Mouse (Mus musculus): Measurements from ENCODE around the gene Pfn3. TPM values are rescaled to one million over a fixed set of nuclear protein-coding genes. Genes with fewer than 3 reads are reported as not detected.
A peak's percentile ranks its signal among the peaks of the same experiment; 100 is the strongest.

Gene Pfn3
- polyA plus RNA-seq, 1 experiment from 2014 or later, result 0.46 TPM

DNA sequence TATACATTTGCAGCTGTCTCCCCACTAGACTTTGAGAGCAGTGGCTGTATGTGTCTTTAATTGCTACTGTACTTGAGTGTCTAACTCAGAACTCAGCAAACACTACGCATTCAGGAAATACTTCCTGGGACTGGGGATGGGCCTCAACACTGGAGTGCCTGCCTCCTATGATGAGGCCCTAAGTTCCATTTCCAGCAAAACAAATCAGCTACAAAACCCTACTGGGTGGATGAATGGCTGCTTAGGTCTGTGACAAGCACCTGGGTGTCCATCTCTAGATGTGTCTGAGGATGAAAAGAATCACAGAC is 15.0 kb downstream of the Pfn3 start:
- H3K9ac ChIP-seq (replicated peaks; ENCODE audit: low read length), result peak overlapping the region; percentile 31
- H3K27me3 ChIP-seq (ENCODE audit: insufficient read depth, low read length), result no peaks in the 10 kb centered on the region; the same call in 1 of the 2 replicates
- H3K4me3 ChIP-seq (ENCODE audit: low read length), result peak overlapping the region; percentile 26
- no peak for ATAC-seq (ENCODE audit: low FRiP score, low TSS enrichment)
- H3K4me2 ChIP-seq (replicated peaks; ENCODE audit: low read depth, low read length), result 0 out of 2 replicates have a peak overlapping the region, but pooled peaks have one; percentile 7
- H3K9me3 ChIP-seq (ENCODE audit: low read length), result no peaks in the 10 kb centered on the region
- H3K27ac ChIP-seq (ENCODE audit: low read length), result no peak overlapping the region
- no peaks in the 10 kb centered on the region for H3K4me1 ChIP-seq (ENCODE audit: insufficient read depth, low read length)
- no peaks in the 10 kb centered on the region for H3K36me3 ChIP-seq (ENCODE audit: insufficient read depth, low read length)
- 67% methylated on average over 1 of the region's 1 CpGs for WGBS

DNA sequence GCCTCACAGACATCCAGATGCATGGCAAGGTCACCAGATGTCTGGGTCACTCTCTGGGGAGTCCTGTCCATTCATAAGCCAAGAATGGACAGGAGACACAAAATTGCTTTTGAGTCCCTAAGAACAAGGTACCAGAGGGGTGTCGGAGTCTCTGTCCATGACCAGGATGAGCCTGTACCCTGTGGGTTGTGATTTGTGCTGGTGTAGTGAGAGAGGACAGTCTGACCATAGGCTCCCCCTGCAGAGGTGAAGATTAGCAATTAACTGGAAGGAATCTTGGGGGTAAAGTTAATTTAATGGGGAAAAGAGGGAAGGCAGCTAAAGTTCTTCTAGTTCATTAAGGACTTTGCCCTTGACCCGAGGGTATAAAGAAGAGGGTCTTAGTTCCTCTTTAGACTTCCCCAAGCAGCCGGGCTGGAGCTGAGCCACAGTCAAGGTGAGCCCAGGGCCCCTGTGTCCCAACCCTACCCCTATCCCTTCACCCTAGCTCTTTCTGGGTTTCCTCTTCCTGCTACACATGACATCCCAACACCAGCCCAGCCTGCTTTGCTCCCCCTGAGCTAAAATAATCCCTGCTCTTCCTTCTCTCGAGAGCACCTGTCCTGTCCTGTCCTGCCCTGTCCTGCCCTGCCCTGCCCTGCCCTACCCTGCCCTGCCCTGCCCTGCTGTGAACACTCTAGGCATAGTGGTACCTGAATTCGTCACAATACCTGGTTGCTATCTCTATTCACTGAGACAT is 15.6 kb downstream of the Pfn3 start:
- Histone ChIP-seq H3K4me3 (ENCODE audit: low read length) (peak overlapping the region; percentile 26), H3K27ac (ENCODE audit: low read length) (no peak overlapping the region), H3K36me3 (ENCODE audit: insufficient read depth, low read length) (no peaks in the 10 kb centered on the region), H3K9me3 (ENCODE audit: low read length) (no peaks in the 10 kb centered on the region), H3K27me3 (ENCODE audit: insufficient read depth, low read length) (no peaks in the 10 kb centered on the region; the same call in 1 of the 2 replicates), H3K4me1 (ENCODE audit: insufficient read depth, low read length) (no peaks in the 10 kb centered on the region), H3K9ac (replicated peaks; ENCODE audit: low read length) (peak overlapping the region; percentile 31), H3K4me2 (replicated peaks; ENCODE audit: low read depth, low read length) (no peak overlapping the region)
- 55% methylated on average over 5 of the region's 5 CpGs for WGBS
- ATAC-seq (ENCODE audit: low FRiP score, low TSS enrichment), result peak; percentile 73

DNA sequence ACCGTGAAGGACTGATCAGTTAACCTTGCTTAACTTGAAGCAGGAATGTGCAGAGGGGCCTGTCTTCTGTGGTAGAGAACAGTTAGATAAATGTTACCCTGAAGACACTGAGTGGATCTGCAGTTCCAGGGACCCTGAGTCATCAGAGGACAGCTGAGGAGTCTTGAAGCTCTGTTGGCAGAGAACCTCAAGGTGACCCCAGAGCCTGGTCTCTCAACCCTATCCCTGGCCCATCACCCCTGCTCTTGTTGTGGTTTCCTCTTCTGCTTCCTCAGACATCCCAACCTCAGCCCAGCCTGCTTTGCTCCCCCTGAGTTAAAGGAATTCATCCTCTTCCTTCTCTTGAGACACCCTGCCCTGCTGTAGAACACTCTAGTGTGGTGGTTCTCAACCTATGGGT is 16.9 kb downstream of the Pfn3 start, which contains the start of gene Slc34a1:
Slc34a1 (plus strand) TSS at position 100 of the 400 bp plus-strand sequence.
- H3K27me3 ChIP-seq (ENCODE audit: insufficient read depth, low read length), result no peaks in the 10 kb centered on the region; the same call in 1 of the 2 replicates
- 72% methylated on average over 1 of the region's 1 CpGs for WGBS
- no peak within 1 kb of the TSS for H3K4me2 ChIP-seq (replicated peaks; ENCODE audit: low read depth, low read length)
- H3K36me3 ChIP-seq (ENCODE audit: insufficient read depth, low read length), result no peaks in the 10 kb centered on the region
- no peaks in the 10 kb centered on the region for H3K9me3 ChIP-seq (ENCODE audit: low read length)
- H3K27ac ChIP-seq (ENCODE audit: low read length), result no peak within 1 kb of the TSS
- H3K9ac ChIP-seq (replicated peaks; ENCODE audit: low read length), result no peak within 1 kb of the TSS
- no peaks in the 10 kb centered on the region for H3K4me1 ChIP-seq (ENCODE audit: insufficient read depth, low read length)
- no peak for ATAC-seq (ENCODE audit: low FRiP score, low TSS enrichment)
- no peak within 1 kb of the TSS for H3K4me3 ChIP-seq (ENCODE audit: low read length)

DNA sequence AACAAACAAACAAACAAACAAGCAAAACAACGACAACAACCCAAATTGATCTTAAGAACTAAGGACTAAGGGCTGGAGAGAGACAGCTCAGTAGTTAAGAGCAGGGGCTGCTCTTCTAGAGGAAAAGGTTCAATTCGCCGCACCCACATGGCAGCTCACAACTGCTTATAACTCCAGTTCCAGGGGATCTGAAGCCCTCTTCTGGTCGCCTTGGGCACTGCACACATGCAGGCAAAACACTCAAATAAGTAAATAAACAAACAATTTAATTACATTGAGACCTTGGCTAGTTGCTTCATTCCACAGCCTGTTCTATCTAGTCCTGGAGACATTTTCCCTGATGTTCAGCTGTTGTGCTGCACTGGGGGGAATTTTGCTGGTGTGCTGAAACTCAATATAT is 22.1 kb downstream of the Pfn3 start:
- Histone ChIP-seq H3K27ac (ENCODE audit: low read length) (no peak overlapping the region), H3K4me2 (replicated peaks; ENCODE audit: low read depth, low read length) (no peak overlapping the region), H3K9me3 (ENCODE audit: low read length) (no peaks in the 10 kb centered on the region), H3K4me3 (ENCODE audit: low read length) (no peak overlapping the region), H3K36me3 (ENCODE audit: insufficient read depth, low read length) (no peaks in the 10 kb centered on the region), H3K4me1 (ENCODE audit: insufficient read depth, low read length) (no peaks in the 10 kb centered on the region), H3K27me3 (ENCODE audit: insufficient read depth, low read length) (no peaks in the 10 kb centered on the region), H3K9ac (replicated peaks; ENCODE audit: low read length) (no peak overlapping the region)
- ATAC-seq (ENCODE audit: low FRiP score, low TSS enrichment), result no peak
- 73% methylated on average over 4 of the region's 4 CpGs for WGBS

DNA sequence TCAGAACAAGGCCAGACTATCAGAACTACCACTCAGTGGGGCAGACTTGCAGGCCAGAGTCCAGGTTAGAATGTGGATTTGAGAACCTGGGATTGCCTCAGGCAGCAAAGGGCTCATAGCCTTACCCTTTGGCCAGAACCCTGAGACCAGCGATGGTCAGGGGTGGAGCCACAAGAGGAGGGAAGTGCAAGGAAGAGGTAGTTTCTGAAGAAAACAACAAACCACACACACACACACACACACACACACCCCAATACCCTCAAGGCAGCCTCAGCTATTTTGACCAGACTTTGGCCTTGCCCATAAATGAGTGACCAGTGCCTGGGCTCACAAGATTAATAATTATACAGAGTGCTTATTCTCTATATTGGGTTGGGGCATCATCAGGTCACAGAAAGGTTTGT is 23.4 kb downstream of the Pfn3 start:
- Histone ChIP-seq H3K4me2 (replicated peaks; ENCODE audit: low read depth, low read length) (no peak overlapping the region), H3K4me3 (ENCODE audit: low read length) (no peak overlapping the region), H3K27ac (ENCODE audit: low read length) (peak overlapping the region; percentile 73; the same call in 1 of the 2 replicates), H3K9me3 (ENCODE audit: low read length) (no peaks in the 10 kb centered on the region), H3K36me3 (ENCODE audit: insufficient read depth, low read length) (no peaks in the 10 kb centered on the region), H3K27me3 (ENCODE audit: insufficient read depth, low read length) (no peaks in the 10 kb centered on the region), H3K4me1 (ENCODE audit: insufficient read depth, low read length) (no peaks in the 10 kb centered on the region), H3K9ac (replicated peaks; ENCODE audit: low read length) (no peak overlapping the region)
- ATAC-seq (ENCODE audit: low FRiP score, low TSS enrichment), result peak; percentile 90
- 78% methylated on average over 1 of the region's 1 CpGs for WGBS

DNA sequence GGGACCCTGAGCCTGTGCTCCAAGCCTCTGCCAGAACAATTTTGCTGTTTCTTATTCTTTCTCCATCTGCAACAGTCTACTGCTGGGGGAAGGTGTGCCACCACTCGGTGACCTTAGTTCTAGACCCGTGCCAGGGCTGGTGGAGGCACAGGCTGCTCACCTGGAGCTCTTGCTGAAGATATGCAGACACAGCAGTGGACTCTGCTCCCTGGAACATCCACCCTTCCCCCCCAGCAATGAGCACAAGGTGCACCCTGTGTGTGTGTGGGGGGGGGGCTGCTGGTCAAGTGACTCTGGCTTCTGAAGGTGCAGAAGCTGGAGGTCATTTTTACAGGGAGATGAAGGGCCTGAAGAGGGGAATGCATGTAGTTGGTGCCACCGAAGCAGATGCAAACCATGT is 24.4 kb downstream of the Pfn3 start:
- H3K4me2 ChIP-seq (replicated peaks; ENCODE audit: low read depth, low read length), result no peak overlapping the region
- no peak overlapping the region for H3K9ac ChIP-seq (replicated peaks; ENCODE audit: low read length)
- no peaks in the 10 kb centered on the region for H3K4me1 ChIP-seq (ENCODE audit: insufficient read depth, low read length)
- no peaks in the 10 kb centered on the region for H3K9me3 ChIP-seq (ENCODE audit: low read length)
- H3K27me3 ChIP-seq (ENCODE audit: insufficient read depth, low read length), result no peaks in the 10 kb centered on the region
- WGBS, result 79% methylated on average over 3 of the region's 3 CpGs
- peak overlapping the region; percentile 73 for H3K27ac ChIP-seq (ENCODE audit: low read length)
- no peaks in the 10 kb centered on the region for H3K36me3 ChIP-seq (ENCODE audit: insufficient read depth, low read length)
- ATAC-seq (ENCODE audit: low FRiP score, low TSS enrichment), result peak; percentile 91
- no peak overlapping the region for H3K4me3 ChIP-seq (ENCODE audit: low read length)

DNA sequence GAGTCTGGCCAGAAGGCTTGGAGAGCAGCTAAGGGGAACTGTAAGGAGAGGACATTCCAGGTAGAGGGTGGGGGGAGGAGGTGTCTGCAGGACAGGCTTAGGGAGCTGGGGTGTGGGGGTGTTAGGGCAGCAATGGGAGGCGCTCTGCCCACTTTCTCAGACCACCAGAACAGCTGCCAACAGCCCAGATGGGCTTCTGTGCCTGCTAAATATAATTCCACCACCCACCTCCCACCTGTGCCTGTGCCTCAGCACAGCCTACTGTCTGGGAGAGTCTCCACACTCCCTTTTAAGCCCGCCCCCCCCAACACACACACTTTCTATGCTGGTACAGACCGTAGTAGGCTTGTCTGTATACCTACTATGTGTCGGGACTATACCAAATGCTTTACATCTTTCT is 33.2 kb downstream of the Pfn3 start:
- Histone ChIP-seq H3K9ac (replicated peaks; ENCODE audit: low read length) (no peak overlapping the region), H3K4me1 (ENCODE audit: insufficient read depth, low read length) (no peaks in the 10 kb centered on the region), H3K4me3 (ENCODE audit: low read length) (no peak overlapping the region), H3K27ac (ENCODE audit: low read length) (no peak overlapping the region), H3K27me3 (ENCODE audit: insufficient read depth, low read length) (peaks cover 35% of the 10 kb centered on the region), H3K9me3 (ENCODE audit: low read length) (no peaks in the 10 kb centered on the region), H3K4me2 (replicated peaks; ENCODE audit: low read depth, low read length) (no peak overlapping the region), H3K36me3 (ENCODE audit: insufficient read depth, low read length) (no peaks in the 10 kb centered on the region)
- WGBS, result 79% methylated on average over 4 of the region's 4 CpGs
- ATAC-seq (ENCODE audit: low FRiP score, low TSS enrichment), result no peak

DNA sequence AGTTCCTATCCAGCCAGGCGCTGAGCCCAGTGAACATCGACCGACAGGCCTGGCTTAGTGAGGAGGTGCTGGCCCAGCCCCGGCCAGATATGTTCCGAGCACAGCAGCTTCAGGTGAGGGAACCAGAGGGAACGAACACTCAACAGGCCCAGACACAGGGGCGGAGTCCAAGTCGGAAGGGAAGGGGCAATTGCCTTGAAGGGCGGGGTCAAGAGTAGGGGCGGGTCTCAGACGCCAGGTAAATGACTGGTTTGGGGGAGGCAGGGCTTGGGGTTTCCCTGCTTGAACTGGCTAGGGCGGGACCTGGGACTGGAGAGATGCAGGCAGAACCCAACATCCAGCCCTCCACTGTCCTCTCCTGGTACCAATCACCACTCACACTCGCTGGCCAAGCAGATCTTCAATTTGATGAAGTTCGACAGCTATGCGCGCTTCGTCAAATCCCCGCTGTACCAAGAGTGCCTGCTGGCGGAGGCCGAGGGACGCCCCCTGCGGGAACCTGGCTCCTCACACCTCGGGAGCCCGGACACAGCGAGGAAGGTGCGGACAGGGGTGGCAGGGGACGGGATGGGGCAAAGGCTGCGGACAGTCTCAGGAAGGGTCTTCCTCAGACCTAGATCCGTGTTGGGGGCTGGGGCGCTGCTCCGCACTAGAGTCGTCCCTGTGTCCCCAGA is 36.0 kb downstream of the Pfn3 start:
- peak overlapping the region; percentile 27 for H3K4me3 ChIP-seq (ENCODE audit: low read length)
- H3K9me3 ChIP-seq (ENCODE audit: low read length), result no peaks in the 10 kb centered on the region
- ATAC-seq (ENCODE audit: low FRiP score, low TSS enrichment), result peak; percentile 67
- H3K9ac ChIP-seq (replicated peaks; ENCODE audit: low read length), result peak overlapping the region; percentile 11; the same call in 1 of the 2 replicates
- peaks cover 38% of the 10 kb centered on the region for H3K27me3 ChIP-seq (ENCODE audit: insufficient read depth, low read length)
- H3K27ac ChIP-seq (ENCODE audit: low read length), result no peak overlapping the region
- peak overlapping the region; percentile 46 for H3K4me2 ChIP-seq (replicated peaks; ENCODE audit: low read depth, low read length)
- 5% methylated on average over 28 of the region's 32 CpGs for WGBS
- no peaks in the 10 kb centered on the region for H3K4me1 ChIP-seq (ENCODE audit: insufficient read depth, low read length)
- H3K36me3 ChIP-seq (ENCODE audit: insufficient read depth, low read length), result no peaks in the 10 kb centered on the region

DNA sequence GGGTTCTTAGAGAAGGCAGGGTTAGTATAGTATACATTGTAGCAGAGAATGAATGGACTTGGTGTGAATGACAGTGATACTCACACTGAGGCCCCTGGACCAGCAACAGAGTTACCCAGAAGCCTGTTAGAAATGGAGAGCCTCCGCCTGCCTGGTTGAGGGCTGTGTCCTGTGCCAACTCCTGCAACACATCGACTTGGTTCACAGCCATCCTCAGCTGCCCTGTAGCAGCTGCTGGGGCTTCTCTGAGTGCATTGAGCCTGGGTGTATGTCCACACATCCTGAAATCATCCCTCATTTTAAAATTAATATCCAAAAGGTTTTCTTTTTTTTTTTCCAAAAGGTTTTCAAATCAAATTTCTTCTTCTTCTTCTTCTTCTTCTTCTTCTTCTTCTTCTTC is 39.2 kb downstream of the Pfn3 start:
- Histone ChIP-seq H3K9me3 (ENCODE audit: low read length) (no peaks in the 10 kb centered on the region), H3K4me3 (ENCODE audit: low read length) (no peak overlapping the region), H3K36me3 (ENCODE audit: insufficient read depth, low read length) (no peaks in the 10 kb centered on the region), H3K4me2 (replicated peaks; ENCODE audit: low read depth, low read length) (no peak overlapping the region), H3K27me3 (ENCODE audit: insufficient read depth, low read length) (peaks cover 35% of the 10 kb centered on the region), H3K4me1 (ENCODE audit: insufficient read depth, low read length) (no peaks in the 10 kb centered on the region), H3K9ac (replicated peaks; ENCODE audit: low read length) (no peak overlapping the region), H3K27ac (ENCODE audit: low read length) (no peak overlapping the region)
- ATAC-seq (ENCODE audit: low FRiP score, low TSS enrichment), result no peak
- 71% methylated on average over 2 of the region's 2 CpGs for WGBS
